Mouse (Mus musculus): ENCODE measurements around the gene Hilpda. TPM values are rescaled to one million over a fixed set of nuclear protein-coding genes. Genes with fewer than 3 reads are reported as not detected.

The Hilpda gene
- total RNA-seq, 2 experiments from 2014 or later = 3.1 to 7.1 TPM

DNA sequence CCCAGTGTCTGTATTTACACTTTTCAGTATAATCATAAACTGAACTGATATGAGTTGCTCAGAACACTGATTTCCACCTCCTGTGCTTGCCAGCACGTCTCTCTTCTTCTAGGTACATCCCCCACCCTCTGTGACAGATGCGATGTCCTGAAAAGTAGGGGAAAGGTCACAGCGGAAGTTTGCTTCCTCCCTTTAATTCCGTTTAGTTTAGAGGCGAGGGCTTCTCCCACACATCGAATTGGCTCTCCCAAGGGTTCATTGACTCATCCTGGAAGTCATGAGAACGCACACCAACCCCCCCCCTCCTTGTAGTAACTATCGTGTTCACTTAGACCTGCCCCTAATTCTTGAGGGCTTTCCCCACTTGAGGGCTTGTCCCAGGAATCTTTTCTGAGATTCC is 1.3 kb upstream of the Hilpda start:
- ATAC-seq (ENCODE audit: poor library complexity, severe bottlenecking) = no peak

DNA sequence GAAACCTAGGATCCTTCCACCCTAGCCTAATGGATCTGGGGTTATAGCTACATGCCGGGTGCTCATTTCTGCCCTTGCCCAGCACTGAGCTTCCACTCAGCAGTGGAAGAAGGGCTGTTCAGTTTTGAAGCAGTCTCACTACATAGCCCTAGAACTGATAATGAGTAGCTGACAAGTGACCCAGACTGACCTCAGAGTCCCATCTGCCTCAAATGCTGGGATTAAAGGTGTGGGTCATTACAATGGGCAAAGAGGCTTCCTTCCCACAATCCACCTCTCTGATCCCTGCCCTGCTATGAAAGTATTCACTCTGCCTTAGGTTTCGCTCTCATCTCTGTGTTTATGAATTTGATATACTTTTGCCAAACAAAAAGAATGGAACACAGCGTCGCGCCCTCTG is 4.5 kb downstream of the Hilpda start:
- no peak for ATAC-seq (ENCODE audit: poor library complexity, severe bottlenecking)

GRCm38 (mm10) chr6:29278513-29279267 is 6.4 kb downstream of the Hilpda start:
- peak; percentile 73 for ATAC-seq (ENCODE audit: poor library complexity, severe bottlenecking)

DNA sequence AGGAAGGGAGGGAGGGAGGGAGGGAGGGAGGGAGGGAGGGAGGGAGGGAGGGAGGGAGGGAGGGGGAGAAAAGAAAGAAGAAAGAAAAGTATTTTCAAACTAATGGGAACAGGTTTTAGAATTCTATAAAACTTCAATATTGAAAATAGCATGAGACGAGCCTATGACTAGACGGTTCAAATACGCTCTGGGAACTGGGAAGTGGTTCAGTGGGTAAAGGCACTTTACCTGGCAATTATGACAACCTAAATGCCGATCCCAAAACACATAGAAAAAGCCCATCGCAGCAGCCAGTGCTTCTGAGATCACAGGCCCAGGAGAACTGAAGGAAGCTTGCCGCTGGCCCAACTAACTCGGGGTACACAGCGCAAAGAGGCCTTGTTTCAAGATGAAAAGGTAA is 7.0 kb downstream of the Hilpda start, which contains the start of gene Fam71f2:
Gene Fam71f2 (plus strand): TSS at position 301 of the 400 bp plus-strand sequence.
- no peak for ATAC-seq (ENCODE audit: poor library complexity, severe bottlenecking)

DNA sequence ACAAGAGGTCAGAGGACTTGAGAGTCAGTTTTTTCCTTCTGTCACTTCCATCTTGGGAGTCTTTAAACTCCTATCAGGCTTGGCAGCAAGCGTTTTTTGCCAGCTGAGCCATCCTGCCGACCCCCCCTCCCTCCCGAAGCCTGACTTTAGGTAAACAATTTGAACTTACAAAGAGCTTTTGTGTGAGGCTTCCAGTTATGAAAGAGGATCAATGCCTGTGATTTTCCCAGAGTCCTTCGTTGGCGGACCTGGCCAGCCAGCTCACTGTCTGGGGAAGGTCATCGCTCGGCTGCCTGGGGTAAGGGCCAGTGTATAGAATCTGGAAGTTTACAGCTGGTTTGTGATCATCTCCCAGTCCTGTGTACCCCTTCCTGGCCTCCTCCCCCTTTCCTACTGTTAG is 8.4 kb downstream of the Hilpda start:
- ATAC-seq (ENCODE audit: poor library complexity, severe bottlenecking) = no peak

- ATAC-seq (ENCODE audit: poor library complexity, severe bottlenecking) = no peak
Measured at GRCm38 (mm10) chr6:29286870-29287269, 14.6 kb downstream of the Hilpda start.

DNA sequence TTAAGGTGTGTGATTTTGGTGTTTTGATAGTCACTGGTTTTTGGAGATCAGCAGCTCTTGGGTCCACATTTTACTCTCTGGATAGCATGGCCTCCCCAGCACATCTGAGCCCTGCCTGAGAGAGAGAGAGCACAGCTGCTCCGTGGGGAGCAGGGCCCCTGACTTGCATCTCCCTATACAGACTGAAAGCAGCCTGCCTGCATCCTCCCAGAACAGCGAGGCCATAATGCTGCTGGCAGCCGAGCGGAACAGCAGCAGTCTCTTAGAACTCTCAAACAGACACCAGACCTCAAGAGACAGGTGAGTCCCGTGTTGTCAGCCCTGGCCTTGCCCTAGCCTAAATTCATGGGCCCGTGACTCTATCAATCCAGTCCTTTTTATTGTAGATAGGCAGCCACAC is 15.2 kb downstream of the Hilpda start:
- ATAC-seq (ENCODE audit: poor library complexity, severe bottlenecking) = no peak

GRCm38 (mm10) chr6:29287944-29288343 is 15.7 kb downstream of the Hilpda start:
- ATAC-seq (ENCODE audit: poor library complexity, severe bottlenecking) = no peak

- no peak for ATAC-seq (ENCODE audit: poor library complexity, severe bottlenecking)
Measured at GRCm38 (mm10) chr6:29288651-29289050, 16.4 kb downstream of the Hilpda start.

DNA sequence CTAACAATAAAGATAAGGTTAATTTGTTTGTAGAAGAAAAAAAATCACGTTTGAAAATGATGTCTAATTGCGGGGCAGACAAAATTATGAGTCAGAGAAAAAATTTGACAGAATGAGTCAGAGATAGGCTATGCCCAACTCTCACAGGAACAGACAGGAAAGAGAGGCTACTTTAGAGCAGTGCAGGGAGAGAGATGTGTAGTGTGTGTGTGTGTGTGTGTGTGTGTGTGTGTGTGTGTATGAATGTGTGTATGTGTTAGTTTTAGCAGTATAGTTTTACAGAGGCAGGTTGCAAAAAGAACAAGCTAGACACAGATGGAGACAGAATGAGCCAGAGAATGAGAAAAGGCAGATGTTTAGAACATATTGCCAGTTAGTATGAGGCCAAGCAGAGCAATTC is 26.8 kb downstream of the Hilpda start:
- ATAC-seq (ENCODE audit: poor library complexity, severe bottlenecking) = no peak

DNA sequence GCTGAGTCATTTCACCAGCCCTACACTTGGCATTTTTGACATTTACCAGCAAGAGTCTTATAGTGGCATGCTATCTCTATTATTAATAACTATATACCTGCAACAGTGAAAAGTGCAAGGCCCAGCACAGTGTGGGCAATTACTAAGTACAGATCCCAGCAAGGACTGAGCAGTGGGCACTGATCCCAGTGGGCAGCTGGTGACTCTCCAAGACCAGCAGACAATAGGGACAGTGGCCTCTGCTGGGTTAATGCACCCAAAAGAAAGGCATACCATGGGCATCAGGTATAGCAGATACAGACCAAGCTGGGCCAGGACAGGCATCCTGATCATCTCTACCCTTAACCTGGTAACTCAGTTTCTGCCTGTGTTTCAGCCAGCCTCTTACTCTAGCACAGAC is 31.0 kb downstream of the Hilpda start:
- ATAC-seq (ENCODE audit: poor library complexity, severe bottlenecking) = no peak

GRCm38 (mm10) chr6:29303726-29304125 is 31.4 kb downstream of the Hilpda start:
- ATAC-seq (ENCODE audit: poor library complexity, severe bottlenecking) = no peak

- no peak for ATAC-seq (ENCODE audit: poor library complexity, severe bottlenecking)
Measured at GRCm38 (mm10) chr6:29305462-29305861, 33.2 kb downstream of the Hilpda start.

DNA sequence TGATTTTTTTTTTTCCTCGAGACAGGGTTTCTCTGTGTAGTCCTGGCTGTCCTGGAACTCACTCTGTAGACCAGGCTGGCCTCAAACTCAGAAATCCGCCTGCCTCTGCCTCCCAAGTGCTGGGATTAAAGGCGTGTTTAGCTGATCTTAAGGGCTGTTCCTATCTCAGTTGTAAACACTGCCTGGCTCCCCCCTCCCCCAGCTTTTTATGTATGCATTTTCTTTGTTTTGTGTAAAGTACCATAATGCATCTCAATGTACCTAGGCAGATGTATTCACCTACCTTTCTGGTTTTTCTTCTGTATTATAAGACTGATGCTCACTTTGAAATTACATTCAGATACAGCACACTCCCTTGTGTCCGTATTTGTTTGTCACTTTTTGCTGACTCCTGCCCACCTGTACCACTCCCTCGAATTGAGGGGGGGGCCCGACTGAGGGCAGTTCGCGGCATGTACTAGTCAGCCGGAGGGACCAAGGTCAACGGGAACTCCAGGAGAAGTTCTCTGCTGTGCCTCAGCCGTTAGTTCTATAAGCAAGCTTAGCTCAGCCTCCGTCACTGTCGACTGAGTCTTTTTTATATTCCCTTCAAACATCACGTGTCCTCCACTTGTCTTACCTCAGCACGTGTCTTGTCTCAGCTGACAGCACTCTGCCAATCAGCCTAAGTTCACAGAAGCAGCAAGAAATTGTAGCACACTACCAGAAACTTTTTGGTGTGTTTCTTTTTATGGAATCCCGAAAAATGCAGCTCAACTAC is 36.7 kb downstream of the Hilpda start:
- no peak for ATAC-seq (ENCODE audit: poor library complexity, severe bottlenecking)

DNA sequence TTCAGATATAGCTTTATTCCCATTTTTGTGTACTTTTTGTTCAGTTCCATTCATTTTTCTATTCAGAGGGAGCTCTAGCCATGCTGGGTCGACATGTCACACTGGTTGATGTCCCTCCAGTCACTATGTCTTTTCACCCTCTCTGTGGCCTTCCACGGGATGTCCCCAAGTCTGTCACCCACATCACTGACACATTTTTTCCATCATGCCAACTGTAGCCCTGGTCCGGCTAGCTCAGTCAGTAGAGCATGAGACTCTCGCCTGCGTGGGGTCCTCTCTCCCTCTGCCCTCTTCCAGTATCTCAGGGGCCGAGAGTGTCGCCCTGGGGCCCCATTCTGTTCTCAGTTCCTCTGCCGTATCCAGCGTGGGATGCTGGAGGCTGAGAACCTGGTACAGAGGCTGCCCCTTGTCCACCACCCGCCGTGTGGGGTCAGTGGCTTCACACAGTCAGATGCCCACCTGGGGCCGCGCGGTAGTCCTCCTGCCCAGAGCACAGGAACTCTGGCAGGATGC is 41.5 kb downstream of the Hilpda start:
- ATAC-seq (ENCODE audit: poor library complexity, severe bottlenecking) = no peak

GRCm38 (mm10) chr6:29317286-29317685 is 45.0 kb downstream of the Hilpda start:
- ATAC-seq (ENCODE audit: poor library complexity, severe bottlenecking) = no peak

DNA sequence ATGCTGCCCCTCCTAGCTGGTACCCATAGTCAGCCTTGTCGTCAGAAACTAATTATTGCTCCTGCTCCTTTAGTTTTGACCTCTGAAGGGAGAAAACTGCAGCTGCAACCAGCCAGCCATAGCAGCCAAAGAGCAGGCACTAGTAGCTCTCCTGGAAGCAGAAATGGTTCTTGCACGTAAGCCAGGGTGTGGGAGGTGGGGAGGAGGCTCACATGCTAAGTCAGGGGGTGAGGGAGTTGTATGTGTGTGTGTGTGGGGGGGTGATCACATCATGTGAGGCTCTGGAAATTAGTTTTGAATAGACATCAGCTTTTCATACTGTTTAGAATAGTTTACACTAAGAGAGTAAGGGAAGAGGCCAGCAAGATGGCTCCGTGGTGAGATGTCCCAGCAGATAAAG is 45.7 kb downstream of the Hilpda start:
- ATAC-seq (ENCODE audit: poor library complexity, severe bottlenecking) = no peak

- no peak for ATAC-seq (ENCODE audit: poor library complexity, severe bottlenecking)
Measured at GRCm38 (mm10) chr6:29318879-29319278, 46.6 kb downstream of the Hilpda start, which contains the start of gene Fam71f1. Fam71f1 (plus strand) TSS chr6:29319140.

DNA sequence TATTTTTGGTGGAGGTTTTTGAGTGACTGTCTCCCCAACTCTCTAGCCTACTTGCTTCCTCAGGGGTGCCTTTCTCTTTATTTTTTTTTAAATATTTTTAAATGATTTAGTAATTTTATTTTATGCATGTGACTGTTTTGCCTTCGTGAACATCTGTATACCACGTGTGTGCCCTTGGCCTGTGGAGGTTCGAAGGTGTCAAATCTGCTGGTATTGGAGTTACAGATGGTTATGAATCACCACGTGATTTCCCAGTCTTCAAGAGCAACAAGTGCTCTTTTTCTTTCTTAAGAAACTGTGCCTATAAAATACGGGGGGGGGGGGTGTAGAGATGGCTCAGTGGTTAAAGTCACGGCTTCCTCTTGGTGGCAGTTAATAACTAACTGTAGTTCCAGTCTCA is 49.3 kb downstream of the Hilpda start:
- ATAC-seq (ENCODE audit: poor library complexity, severe bottlenecking) = no peak

DNA sequence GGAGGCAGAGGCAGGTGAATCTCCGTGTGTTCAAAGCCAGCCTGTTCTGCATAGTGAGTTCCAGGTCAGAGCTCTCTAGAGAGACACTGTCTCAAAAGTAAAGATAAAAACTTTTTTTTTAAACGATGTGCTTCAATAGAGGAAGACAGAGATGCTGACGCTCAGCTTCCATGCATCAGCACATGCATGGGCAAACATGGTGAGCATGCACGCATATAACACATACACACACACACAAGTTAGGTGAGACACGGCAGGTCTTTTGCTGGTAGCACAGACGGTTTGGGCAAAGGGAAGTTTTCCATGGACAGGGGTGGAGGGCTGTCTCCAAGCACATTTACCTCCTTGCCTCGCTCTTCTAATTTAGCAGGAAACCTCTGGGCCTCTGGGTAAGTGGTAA is 49.9 kb downstream of the Hilpda start:
- ATAC-seq (ENCODE audit: poor library complexity, severe bottlenecking) = no peak

DNA sequence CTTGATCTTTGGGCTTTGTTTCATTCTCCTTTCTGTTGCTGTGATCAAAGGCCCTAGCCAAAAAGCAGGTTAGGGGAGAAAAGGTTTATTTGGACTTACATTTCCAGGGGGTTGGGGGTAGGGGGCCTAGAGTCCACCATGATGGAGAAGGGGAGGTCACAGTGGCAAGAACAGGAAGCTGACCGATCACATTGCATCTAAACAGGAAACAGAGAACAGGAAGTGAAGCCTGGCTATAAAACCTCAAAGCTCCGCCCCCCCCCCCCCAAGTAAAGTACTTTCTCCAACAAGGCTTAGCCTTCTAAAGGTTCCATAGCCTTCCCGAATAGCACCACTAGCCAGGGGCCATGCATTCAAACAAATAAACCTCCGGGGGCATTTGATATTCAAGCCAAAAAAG is 50.4 kb downstream of the Hilpda start:
- ATAC-seq (ENCODE audit: poor library complexity, severe bottlenecking) = peak; percentile 54; the same call in 1 of the 2 replicates
